Mouse (Mus musculus): ENCODE measurements around the gene Bmyc. TPM values are rescaled to one million over a fixed set of nuclear protein-coding genes. Genes with fewer than 3 reads are reported as not detected.
"Not testable (repeated sequence)": the region's sequence is repeated elsewhere in the genome, so short reads cannot be mapped to it uniquely, and the experiment has no call there.

Bmyc gene
- polyA plus RNA-seq, 1 experiment from 2014 or later: 164 TPM

DNA sequence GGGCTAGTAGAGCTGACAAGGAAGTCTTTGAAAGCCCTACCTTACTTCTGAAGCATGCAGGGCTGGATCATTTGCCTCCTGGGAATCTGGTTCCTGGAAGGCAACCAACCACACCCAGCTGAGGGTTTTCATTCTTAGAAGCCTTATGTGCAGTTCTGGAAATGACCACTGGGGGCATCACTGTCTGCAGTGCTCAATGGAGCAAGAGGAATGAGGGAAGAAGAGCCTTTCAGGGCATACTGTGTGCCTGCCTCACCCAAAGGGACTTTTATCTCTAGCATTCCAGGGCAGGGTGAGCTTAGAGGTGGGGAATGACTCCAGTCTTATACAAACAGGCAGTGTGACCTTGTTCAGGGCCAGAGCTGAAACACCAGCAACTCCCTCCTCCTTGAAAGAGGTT is 11.9 kb upstream of the Bmyc start:
- H3K4me2 ChIP-seq: no peak overlapping the region
- no peak overlapping the region for H3K9ac ChIP-seq
- H3K27ac ChIP-seq (replicated peaks): no peak overlapping the region
- H3K36me3 ChIP-seq: no peaks in the 10 kb centered on the region
- no peaks in the 10 kb centered on the region for H3K9me3 ChIP-seq
- H3K4me1 ChIP-seq (replicated peaks): no peaks in the 10 kb centered on the region
- ATAC-seq (ENCODE audit: low FRiP score, low read depth): no peak
- H3K4me3 ChIP-seq: no peak overlapping the region
- H3K27me3 ChIP-seq: no peaks in the 10 kb centered on the region

GRCm38 (mm10) chr2:25696951-25697350 is 9.6 kb upstream of the Bmyc start:
- no peak overlapping the region for H3K4me2 ChIP-seq
- no peaks in the 10 kb centered on the region for H3K36me3 ChIP-seq
- H3K27ac ChIP-seq (replicated peaks): no peak overlapping the region
- WGBS: 68% methylated on average over 4 of the region's 4 CpGs
- no peak overlapping the region for H3K9ac ChIP-seq
- H3K4me3 ChIP-seq: no peak overlapping the region
- no peaks in the 10 kb centered on the region for H3K4me1 ChIP-seq (replicated peaks)
- ATAC-seq (ENCODE audit: low FRiP score, low read depth): no peak
- H3K9me3 ChIP-seq: no peaks in the 10 kb centered on the region
- no peaks in the 10 kb centered on the region for H3K27me3 ChIP-seq

GRCm38 (mm10) chr2:25698696-25699095 is 7.8 kb upstream of the Bmyc start:
- Histone ChIP-seq H3K4me1 (replicated peaks) (no peaks in the 10 kb centered on the region), H3K9me3 (no peaks in the 10 kb centered on the region), H3K4me3 (no peak overlapping the region), H3K9ac (no peak overlapping the region), H3K27me3 (no peaks in the 10 kb centered on the region), H3K27ac (replicated peaks) (no peak overlapping the region), H3K4me2 (no peak overlapping the region), H3K36me3 (no peaks in the 10 kb centered on the region)
- no peak for ATAC-seq (ENCODE audit: low FRiP score, low read depth)
- WGBS: 87% methylated on average over 2 of the region's 2 CpGs

DNA sequence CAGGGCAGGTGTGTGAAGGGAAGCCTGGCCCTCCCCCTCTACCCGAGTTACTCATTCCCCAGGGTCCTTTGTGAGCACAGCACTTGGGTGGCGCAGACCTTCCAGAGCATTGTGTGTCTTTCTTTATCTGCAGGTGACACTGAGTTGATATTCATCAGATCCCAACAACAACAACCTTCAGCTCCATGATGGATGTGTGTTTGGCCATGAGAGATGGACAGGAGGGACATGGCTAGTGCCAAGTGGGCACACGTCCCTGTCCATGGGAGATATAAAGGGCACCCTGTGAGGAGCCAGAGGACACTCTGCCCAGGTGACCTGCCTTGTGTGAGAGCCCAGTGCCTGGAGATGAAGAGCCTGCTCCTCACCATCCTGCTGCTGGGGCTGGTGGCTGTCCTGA is 6.8 kb upstream of the Bmyc start, which contains the start of gene Obp2a:
TSS of gene Obp2a (plus strand) at position 301 of the 400 bp plus-strand sequence.
- H3K9me3 ChIP-seq; H3K27ac ChIP-seq (replicated peaks); H3K9ac ChIP-seq; H3K4me2 ChIP-seq; ATAC-seq (ENCODE audit: low FRiP score, low read depth); H3K36me3 ChIP-seq; H3K27me3 ChIP-seq; H3K4me3 ChIP-seq; H3K4me1 ChIP-seq (replicated peaks): not testable (repeated sequence)
- WGBS: 76% methylated on average over 3 of the region's 3 CpGs

GRCm38 (mm10) chr2:25701001-25701400 is 5.5 kb upstream of the Bmyc start:
- no peak overlapping the region for H3K4me3 ChIP-seq
- no peak overlapping the region for H3K4me2 ChIP-seq
- H3K4me1 ChIP-seq (replicated peaks): no peaks in the 10 kb centered on the region
- H3K27ac ChIP-seq (replicated peaks): no peak overlapping the region
- no peak overlapping the region for H3K9ac ChIP-seq
- no peaks in the 10 kb centered on the region for H3K9me3 ChIP-seq
- no peaks in the 10 kb centered on the region for H3K27me3 ChIP-seq
- WGBS: 80% methylated on average over 5 of the region's 5 CpGs
- ATAC-seq (ENCODE audit: low FRiP score, low read depth): no peak
- H3K36me3 ChIP-seq: no peaks in the 10 kb centered on the region

GRCm38 (mm10) chr2:25703706-25704105 is 2.8 kb upstream of the Bmyc start:
- ATAC-seq (ENCODE audit: low FRiP score, low read depth): no peak
- Histone ChIP-seq H3K4me1 (replicated peaks) (peaks cover 9% of the 10 kb centered on the region), H3K4me3 (no peak overlapping the region), H3K9me3 (no peaks in the 10 kb centered on the region), H3K4me2 (no peak overlapping the region), H3K27ac (replicated peaks) (no peak overlapping the region), H3K36me3 (no peaks in the 10 kb centered on the region), H3K9ac (no peak overlapping the region), H3K27me3 (no peaks in the 10 kb centered on the region)
- WGBS: 92% methylated on average over 4 of the region's 4 CpGs

GRCm38 (mm10) chr2:25708121-25708520 is 1.6 kb downstream of the Bmyc start:
- WGBS: 81% methylated on average over 2 of the region's 2 CpGs
- peaks cover 18% of the 10 kb centered on the region for H3K4me1 ChIP-seq (replicated peaks)
- no peaks in the 10 kb centered on the region for H3K9me3 ChIP-seq

DNA sequence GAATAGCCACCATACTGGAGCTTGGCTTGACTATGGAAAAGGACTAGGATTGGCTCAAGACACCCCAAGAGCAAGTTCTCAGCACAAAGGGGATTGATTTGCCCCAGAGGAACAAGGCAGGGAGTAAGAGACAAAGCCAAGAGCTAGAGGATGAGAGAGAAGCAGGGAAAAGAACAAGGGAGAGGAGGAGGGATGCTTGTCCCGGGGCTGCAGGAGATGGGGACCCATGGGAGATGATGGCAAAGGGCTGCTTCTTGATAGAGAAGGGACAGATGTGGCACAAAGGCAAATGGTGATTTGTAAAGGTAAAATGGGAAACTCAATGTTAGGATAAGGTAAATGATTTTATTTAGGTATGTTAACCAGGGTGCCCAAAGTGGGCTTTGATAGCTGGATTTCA is 2.5 kb downstream of the Bmyc start:
- not testable (repeated sequence) for H3K27me3 ChIP-seq; ATAC-seq (ENCODE audit: low FRiP score, low read depth); H3K36me3 ChIP-seq; H3K9ac ChIP-seq; H3K4me3 ChIP-seq; H3K27ac ChIP-seq (replicated peaks); H3K9me3 ChIP-seq
- WGBS: 97% methylated on average over 1 of the region's 1 CpGs
- H3K4me1 ChIP-seq (replicated peaks): peaks cover 18% of the 10 kb centered on the region
- H3K4me2 ChIP-seq: peak overlapping the region; percentile 87

More at GRCm38 (mm10) chr2:25708121-25708520, 1.6 kb downstream of the Bmyc start:
- Histone ChIP-seq H3K4me3 (peak overlapping the region; percentile 31), H3K9ac (no peak overlapping the region), H3K36me3 (no peaks in the 10 kb centered on the region), H3K4me2 (peak overlapping the region; percentile 87), H3K27me3 (no peaks in the 10 kb centered on the region), H3K27ac (replicated peaks) (no peak overlapping the region)
- ATAC-seq (ENCODE audit: low FRiP score, low read depth): no peak

DNA sequence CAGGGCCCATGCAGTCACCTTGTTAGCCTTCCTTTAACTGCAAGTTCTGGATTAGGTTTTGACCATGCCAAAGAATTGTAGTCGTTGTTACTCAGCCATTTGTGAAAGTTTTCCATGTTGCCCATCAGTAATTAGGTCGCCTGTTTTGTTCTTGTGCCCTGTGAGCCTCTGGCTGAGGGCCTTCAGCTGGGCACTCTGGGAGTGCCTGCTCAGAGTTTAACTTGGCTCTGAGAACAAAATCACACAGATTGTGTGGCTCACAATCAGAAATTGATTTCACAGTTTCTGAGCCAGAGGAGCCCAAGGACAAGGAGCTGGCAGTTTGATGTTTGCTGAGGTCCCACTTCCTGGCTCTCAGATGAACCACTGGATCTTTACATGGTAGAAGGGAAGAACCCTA is 3.3 kb downstream of the Bmyc start:
- H3K36me3 ChIP-seq; H3K27ac ChIP-seq (replicated peaks); ATAC-seq (ENCODE audit: low FRiP score, low read depth); H3K9me3 ChIP-seq; H3K27me3 ChIP-seq; H3K9ac ChIP-seq; H3K4me3 ChIP-seq: not testable (repeated sequence)
- 70% methylated on average over 2 of the region's 2 CpGs for WGBS
- H3K4me1 ChIP-seq (replicated peaks): peaks cover 18% of the 10 kb centered on the region
- peak overlapping the region; percentile 19; the same call in 1 of the 2 replicates for H3K4me2 ChIP-seq

DNA sequence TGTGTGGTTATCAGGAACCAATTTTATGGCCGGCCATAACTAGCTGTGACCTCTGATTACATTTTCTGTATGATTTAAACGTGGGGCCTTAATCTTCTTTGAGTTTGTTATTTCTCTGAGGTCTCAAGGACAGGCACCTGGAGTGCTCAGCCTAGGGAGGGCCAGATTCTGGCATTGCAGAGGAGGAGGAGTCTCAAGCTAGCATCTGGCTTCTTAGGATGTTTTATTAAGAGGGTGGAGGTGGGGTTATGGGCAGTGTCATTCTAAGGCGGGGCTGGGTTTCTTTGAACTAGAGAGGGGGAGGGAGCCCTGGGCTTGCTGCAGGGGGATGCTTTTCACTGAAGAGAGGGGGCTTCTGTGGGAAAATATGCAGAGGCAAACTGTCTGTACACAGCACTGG is 5.1 kb downstream of the Bmyc start:
- not testable (repeated sequence) for H3K9ac ChIP-seq; H3K4me3 ChIP-seq; H3K4me2 ChIP-seq; H3K36me3 ChIP-seq; ATAC-seq (ENCODE audit: low FRiP score, low read depth); H3K9me3 ChIP-seq; H3K27me3 ChIP-seq; H3K27ac ChIP-seq (replicated peaks)
- WGBS: 28% methylated on average over 3 of the region's 3 CpGs
- H3K4me1 ChIP-seq (replicated peaks): peaks cover 18% of the 10 kb centered on the region

DNA sequence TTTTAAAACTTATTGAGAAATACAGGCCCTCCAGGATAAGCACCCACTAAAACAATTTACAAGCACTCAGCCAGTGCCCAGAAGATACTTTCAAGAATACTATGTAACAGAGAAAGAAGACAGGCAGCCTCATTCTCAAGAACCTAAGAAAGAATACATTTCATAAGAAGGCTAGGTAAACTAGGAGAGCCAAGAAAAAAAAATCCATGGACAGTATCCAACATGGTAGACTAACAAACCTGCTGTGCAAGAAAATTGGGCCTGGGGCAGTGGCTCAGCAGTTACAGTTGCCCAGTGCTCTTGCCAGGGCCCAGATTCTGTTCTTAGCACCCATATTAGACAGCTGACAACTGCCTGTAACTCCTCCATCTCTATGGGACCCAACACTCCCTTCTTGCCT is 10.7 kb downstream of the Bmyc start:
- Histone ChIP-seq H3K4me1 (replicated peaks) (no peaks in the 10 kb centered on the region), H3K9ac (no peak overlapping the region), H3K4me2 (no peak overlapping the region), H3K36me3 (no peaks in the 10 kb centered on the region), H3K9me3 (no peaks in the 10 kb centered on the region), H3K27ac (replicated peaks) (no peak overlapping the region), H3K27me3 (no peaks in the 10 kb centered on the region), H3K4me3 (no peak overlapping the region)
- no peak for ATAC-seq (ENCODE audit: low FRiP score, low read depth)

DNA sequence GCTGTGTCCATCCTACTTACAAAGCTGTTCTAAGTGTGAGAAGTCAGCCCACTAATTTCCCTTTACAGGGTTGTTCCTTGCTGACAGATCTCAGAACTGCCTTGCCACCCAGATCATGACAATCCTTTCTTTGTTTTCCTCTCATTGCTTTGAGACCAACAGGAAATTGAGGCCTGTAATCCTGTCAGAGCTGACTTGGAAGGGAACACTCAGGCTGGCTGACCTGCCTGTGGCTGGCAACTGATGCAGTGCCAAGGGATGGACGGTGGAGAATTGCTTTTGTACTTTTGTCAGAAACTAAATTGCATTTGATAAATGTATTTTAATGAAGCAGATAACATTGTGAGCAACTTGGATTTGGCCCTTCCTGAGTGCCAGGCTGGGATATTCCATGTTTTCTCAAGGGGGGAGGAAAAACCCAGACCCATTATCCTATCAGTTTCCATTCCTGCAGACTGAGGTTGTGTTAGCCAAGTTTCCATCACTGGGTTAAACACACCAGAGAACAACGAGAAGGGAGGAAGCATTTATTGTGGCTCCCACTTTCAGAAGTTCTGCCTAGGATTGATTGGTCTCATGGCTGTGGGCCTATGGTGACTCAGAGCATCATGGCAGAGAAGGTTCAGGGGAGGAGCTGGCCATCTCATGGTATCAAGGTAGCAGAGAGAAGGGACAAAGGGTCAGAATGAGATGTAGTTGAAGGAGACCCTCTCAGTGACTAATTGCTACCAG is 26.8 kb downstream of the Bmyc start:
- Histone ChIP-seq H3K4me2 (no peak overlapping the region), H3K27me3 (no peaks in the 10 kb centered on the region), H3K4me3 (no peak overlapping the region), H3K4me1 (replicated peaks) (no peaks in the 10 kb centered on the region), H3K9me3 (no peaks in the 10 kb centered on the region), H3K36me3 (no peaks in the 10 kb centered on the region), H3K9ac (no peak overlapping the region), H3K27ac (replicated peaks) (no peak overlapping the region)
- ATAC-seq (ENCODE audit: low FRiP score, low read depth): no peak
- WGBS: 53% methylated on average over 2 of the region's 2 CpGs

GRCm38 (mm10) chr2:25736709-25737108 is 30.2 kb downstream of the Bmyc start, which contains the start of gene Obp2b:
Obp2b (plus strand) TSS chr2:25737009.
- H3K27me3 ChIP-seq; ATAC-seq (ENCODE audit: low FRiP score, low read depth); H3K27ac ChIP-seq (replicated peaks); H3K9ac ChIP-seq; H3K4me3 ChIP-seq; H3K4me2 ChIP-seq; H3K9me3 ChIP-seq; H3K4me1 ChIP-seq (replicated peaks); H3K36me3 ChIP-seq: not testable (repeated sequence)
- 75% methylated on average over 3 of the region's 3 CpGs for WGBS

All from hindbrain, embryonic 15.5 days (tissue).